Mouse (Mus musculus): Measurements from ENCODE around the gene Rfx4.

The Rfx4 gene

DNA sequence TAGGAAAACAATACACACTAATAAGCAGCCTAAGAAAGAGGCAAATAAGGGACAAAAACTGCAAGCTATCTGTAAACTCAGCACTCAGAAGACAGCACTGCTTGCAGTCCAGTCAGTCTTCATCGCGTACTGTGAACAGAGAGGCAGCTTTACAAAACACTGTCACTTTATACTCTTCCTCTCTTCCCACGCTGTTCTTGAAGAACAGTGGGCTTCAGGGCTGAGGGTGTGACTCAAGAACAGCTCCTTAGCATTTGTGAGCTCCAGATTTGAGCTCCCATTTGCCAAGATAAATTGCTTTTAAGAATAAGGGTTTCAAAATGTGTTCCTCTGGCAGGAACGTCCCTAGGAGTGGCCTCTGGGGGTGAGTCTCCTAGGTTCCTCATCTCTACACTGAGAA lies 194.5 kb downstream of the Rfx4 start:
- no peak for DNase-seq (ENCODE audit: low read depth in 1 of 2, low spot score in 2 of 2)

DNA sequence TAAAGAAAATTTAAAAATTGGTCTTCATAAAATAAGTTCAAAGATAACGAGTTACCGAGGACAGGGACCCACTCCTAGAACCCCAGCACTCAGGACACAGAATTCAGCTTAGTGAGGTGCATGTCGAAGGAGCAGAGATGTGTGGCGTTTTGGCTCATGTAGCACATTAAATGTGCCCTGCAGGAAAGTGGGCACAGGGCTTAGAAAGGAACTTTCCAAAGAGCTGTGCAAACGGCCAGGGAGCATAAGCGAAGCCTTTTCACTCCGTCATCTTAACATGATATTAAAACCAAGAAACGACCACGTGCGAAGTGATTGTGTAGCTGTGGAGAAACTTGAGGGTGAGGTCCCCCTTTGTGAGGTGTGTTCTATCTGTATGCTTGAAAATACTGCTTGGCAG lies 198.4 kb downstream of the Rfx4 start:
- no peak for DNase-seq (ENCODE audit: low read depth in 1 of 2, low spot score in 2 of 2)
